Mouse (Mus musculus) liver, embryonic 15.5 days (tissue): ENCODE data around the gene Serpinb1c. TPM values are rescaled to one million over a fixed set of nuclear protein-coding genes. Genes with fewer than 3 reads are reported as not detected.
"Not testable (repeated sequence)": the region's sequence is repeated elsewhere in the genome, so short reads cannot be mapped to it uniquely, and the experiment has no call there.

Experiments used
- ATAC-seq: fragments of 200-750 bp; cut with Nextera tagmentation; 2 replicates; pipeline ENCODE4 v1.8.0; 2017; ENCODE audit warnings: moderate number of reproducible peaks, mild to moderate bottlenecking, moderate library complexity; ENCODE audit not compliant: insufficient read depth
- H3K27ac ChIP-seq: fragments of 300-500 bp; sonication (generic); replicated peaks from 2 replicates; pipeline ENCODE4 v1.5.1; 2015; ENCODE audit warnings: mild to moderate bottlenecking, inconsistent platforms
- H3K27me3 ChIP-seq: fragments of 300-500 bp; sonication (generic); 2 replicates; pipeline ENCODE4 v1.6.1; 2015; ENCODE audit warnings: mild to moderate bottlenecking, inconsistent platforms
- H3K36me3 ChIP-seq: fragments of 300-500 bp; sonication (generic); replicated peaks from 2 replicates; pipeline ENCODE4 v1.6.1; 2015; ENCODE audit warnings: moderate library complexity, mild to moderate bottlenecking, inconsistent platforms
- H3K4me1 ChIP-seq: fragments of 300-500 bp; sonication (generic); replicated peaks from 2 replicates; pipeline ENCODE4 v1.6.1; 2015; ENCODE audit warnings: inconsistent platforms
- H3K4me2 ChIP-seq: fragments of 300-500 bp; sonication (generic); 2 replicates; pipeline ENCODE4 v1.6.1; 2015; ENCODE audit warnings: moderate library complexity, mild to moderate bottlenecking, inconsistent platforms
- H3K4me3 ChIP-seq: fragments of 300-500 bp; sonication (generic); replicated peaks from 2 replicates; pipeline ENCODE4 v1.5.1; 2015; ENCODE audit warnings: mild to moderate bottlenecking, inconsistent platforms
- H3K9ac ChIP-seq: fragments of 300-500 bp; sonication (generic); 2 replicates; pipeline ENCODE4 v1.6.1; 2015; ENCODE audit warnings: moderate library complexity, mild to moderate bottlenecking, inconsistent platforms
- H3K9me3 ChIP-seq: fragments of 300-500 bp; sonication (generic); replicated peaks from 2 replicates; pipeline ENCODE4 v1.6.1; 2016; ENCODE audit warnings: inconsistent platforms
- WGBS: fragments of 180-500 bp; shearing (Covaris S2); methylation state at CpG from one replicate; pipeline ENCODE4 v1.1.7; 2015; ENCODE audit warnings: mixed read lengths; ENCODE audit not compliant: insufficient replicate concordance; 5-methylcytosine and 5-hydroxymethylcytosine counted together
- polyA plus RNA-seq: library from polyadenylated mRNA; unstranded; fragments of >200 nt; fragmentation: Nextera tagmentation; extraction: Ambion mirVana; gene quantifications from 2 replicates; pipeline ENCODE4 v1.2.1, GENCODE M21; 2015

Serpinb1c gene
- polyA plus RNA-seq, 1 experiment from 2014 or later, result not detected

GRCm38 (mm10) chr13:32864529-32864928, 33.5 kb downstream of the Serpinb1c start:
- not testable (repeated sequence) for H3K9ac ChIP-seq, ATAC-seq, H3K9me3 ChIP-seq, H3K4me1 ChIP-seq, H3K4me2 ChIP-seq, H3K36me3 ChIP-seq, H3K4me3 ChIP-seq, H3K27me3 ChIP-seq, H3K27ac ChIP-seq
- 49% methylated on average over 3 of the region's 3 CpGs for WGBS

- no peak overlapping the region for H3K4me3 ChIP-seq
- H3K9ac ChIP-seq, result no peak overlapping the region
- H3K4me2 ChIP-seq, result no peak overlapping the region
- no peak for ATAC-seq
- no peak overlapping the region for H3K27ac ChIP-seq
- no peaks in the 10 kb centered on the region for H3K36me3 ChIP-seq
- no peaks in the 10 kb centered on the region for H3K4me1 ChIP-seq
- no peaks in the 10 kb centered on the region for H3K9me3 ChIP-seq
- no peaks in the 10 kb centered on the region for H3K27me3 ChIP-seq
These were observed 34.6 kb downstream of the Serpinb1c start for GRCm38 (mm10) chr13:32863456-32863855.

- no peak for ATAC-seq
- WGBS, result 65% methylated on average over 3 of the region's 3 CpGs
- no peaks in the 10 kb centered on the region for H3K36me3 ChIP-seq
These were observed 37.2 kb downstream of the Serpinb1c start for GRCm38 (mm10) chr13:32860821-32861220.

GRCm38 (mm10) chr13:32853073-32853472, 44.9 kb downstream of the Serpinb1c start:
- H3K27ac ChIP-seq, result no peak overlapping the region
- no peak for ATAC-seq
- H3K36me3 ChIP-seq, result no peaks in the 10 kb centered on the region
- WGBS, result 48% methylated on average over 2 of the region's 2 CpGs
- no peak overlapping the region for H3K4me3 ChIP-seq
- no peaks in the 10 kb centered on the region for H3K9me3 ChIP-seq
- 0 out of 2 replicates have a peak, but pooled peaks cover 6% of the 10 kb centered on the region for H3K4me1 ChIP-seq
- no peak overlapping the region for H3K9ac ChIP-seq
- H3K27me3 ChIP-seq, result no peaks in the 10 kb centered on the region
- H3K4me2 ChIP-seq, result no peak overlapping the region

More at GRCm38 (mm10) chr13:32860821-32861220, 37.2 kb downstream of the Serpinb1c start:
- Histone ChIP-seq H3K4me1 (no peaks in the 10 kb centered on the region), H3K4me3 (no peak overlapping the region), H3K9me3 (no peaks in the 10 kb centered on the region), H3K4me2 (no peak overlapping the region), H3K27ac (no peak overlapping the region), H3K27me3 (no peaks in the 10 kb centered on the region), H3K9ac (no peak overlapping the region)

- ATAC-seq, result no peak
These were observed 45.5 kb downstream of the Serpinb1c start for GRCm38 (mm10) chr13:32852539-32852938.

GRCm38 (mm10) chr13:32851967-32852366, 46.0 kb downstream of the Serpinb1c start:
- no peaks in the 10 kb centered on the region for H3K27me3 ChIP-seq
- H3K4me1 ChIP-seq, result 0 out of 2 replicates have a peak, but pooled peaks cover 6% of the 10 kb centered on the region
- ATAC-seq, result no peak
- no peaks in the 10 kb centered on the region for H3K9me3 ChIP-seq
- no peak overlapping the region for H3K4me2 ChIP-seq
- no peak overlapping the region for H3K4me3 ChIP-seq
- H3K36me3 ChIP-seq, result no peaks in the 10 kb centered on the region
- no peak overlapping the region for H3K9ac ChIP-seq
- H3K27ac ChIP-seq, result no peak overlapping the region
- WGBS, result 5% methylated on average over 7 of the region's 7 CpGs

More at GRCm38 (mm10) chr13:32852539-32852938, 45.5 kb downstream of the Serpinb1c start:
- Histone ChIP-seq H3K27ac (no peak overlapping the region), H3K36me3 (no peaks in the 10 kb centered on the region), H3K4me1 (0 out of 2 replicates have a peak, but pooled peaks cover 6% of the 10 kb centered on the region), H3K4me3 (no peak overlapping the region), H3K9me3 (no peaks in the 10 kb centered on the region), H3K27me3 (no peaks in the 10 kb centered on the region), H3K4me2 (no peak overlapping the region), H3K9ac (no peak overlapping the region)
- 59% methylated on average over 4 of the region's 4 CpGs for WGBS

GRCm38 (mm10) chr13:32850668-32851404, 47.2 kb downstream of the Serpinb1c start, which contains the start of gene Serpinb1a:
Serpinb1a (minus strand) TSS chr13:32851185.
- no peaks in the 10 kb centered on the region for H3K27me3 ChIP-seq
- H3K9ac ChIP-seq, result no peak within 1 kb of the TSS
- ATAC-seq, result no peak
- H3K4me2 ChIP-seq, result peak within 1 kb of the TSS; percentile 23; the same call in 1 of the 2 replicates
- H3K27ac ChIP-seq, result no peak within 1 kb of the TSS
- H3K4me1 ChIP-seq, result 0 out of 2 replicates have a peak, but pooled peaks cover 6% of the 10 kb centered on the region
- 34% methylated on average over 10 of the region's 10 CpGs for WGBS
- H3K4me3 ChIP-seq, result peak within 1 kb of the TSS; percentile 29
- no peaks in the 10 kb centered on the region for H3K9me3 ChIP-seq
- H3K36me3 ChIP-seq, result no peaks in the 10 kb centered on the region

DNA sequence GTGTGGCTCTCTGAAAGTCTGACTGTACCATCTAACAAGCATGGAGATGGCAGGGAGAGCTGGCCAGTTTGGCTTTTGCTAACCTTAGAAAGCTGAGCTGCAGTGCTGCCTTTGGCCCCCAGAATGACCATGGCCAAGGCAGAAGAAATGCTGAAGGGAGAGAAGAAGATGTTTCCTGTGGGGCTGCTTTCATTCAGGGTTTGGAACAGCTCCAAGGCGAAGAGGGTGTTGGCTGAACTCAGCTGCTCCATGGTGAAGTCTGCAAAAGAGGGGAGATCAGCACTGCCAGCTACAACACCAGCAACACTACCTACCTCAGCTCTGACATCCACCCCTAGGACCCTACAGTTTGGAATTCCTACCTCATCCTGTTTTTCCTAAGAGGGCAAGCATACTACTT, 47.9 kb downstream of the Serpinb1c start:
- 0 out of 2 replicates have a peak overlapping the region, but pooled peaks have one; percentile 23 for H3K4me2 ChIP-seq
- 44% methylated on average over 1 of the region's 1 CpGs for WGBS
- H3K9me3 ChIP-seq, result no peaks in the 10 kb centered on the region
- H3K27ac ChIP-seq, result no peak overlapping the region
- no peaks in the 10 kb centered on the region for H3K27me3 ChIP-seq
- peak overlapping the region; percentile 29 for H3K4me3 ChIP-seq
- no peak overlapping the region for H3K9ac ChIP-seq
- no peaks in the 10 kb centered on the region for H3K36me3 ChIP-seq
- no peak for ATAC-seq
- 0 out of 2 replicates have a peak, but pooled peaks cover 6% of the 10 kb centered on the region for H3K4me1 ChIP-seq

DNA sequence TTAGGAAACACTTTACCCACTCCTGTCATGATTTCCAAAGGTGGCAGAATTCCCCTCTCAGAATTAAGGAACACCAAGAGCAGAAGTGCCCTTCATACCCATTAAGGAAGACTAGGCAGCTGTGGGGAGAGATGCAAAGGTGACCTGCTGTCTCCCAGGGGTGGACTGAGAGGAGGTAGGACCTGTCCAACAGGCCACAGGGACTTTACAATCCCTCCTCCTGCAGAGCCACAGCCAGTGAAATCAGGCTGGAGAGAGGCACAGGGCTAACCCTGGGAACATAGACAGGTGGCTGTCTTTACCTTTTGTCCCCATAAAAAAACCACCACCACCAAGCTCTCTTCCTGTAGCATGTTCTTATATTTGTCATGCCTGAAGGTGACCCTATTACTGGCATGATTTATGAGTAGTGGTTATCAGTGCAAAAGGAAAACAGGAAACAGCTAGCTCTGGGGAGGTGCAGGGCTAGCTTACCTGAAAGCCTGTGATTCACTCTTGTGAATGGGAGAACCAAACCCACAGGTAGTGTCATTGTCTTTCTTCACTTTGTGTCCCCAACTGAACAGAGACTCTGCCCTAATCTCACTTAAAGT, 48.4 kb downstream of the Serpinb1c start:
- Histone ChIP-seq H3K27ac (no peak overlapping the region), H3K4me2 (0 out of 2 replicates have a peak overlapping the region, but pooled peaks have one; percentile 23), H3K9me3 (no peaks in the 10 kb centered on the region), H3K36me3 (no peaks in the 10 kb centered on the region), H3K4me1 (0 out of 2 replicates have a peak, but pooled peaks cover 6% of the 10 kb centered on the region), H3K27me3 (no peaks in the 10 kb centered on the region), H3K9ac (no peak overlapping the region), H3K4me3 (peak overlapping the region; percentile 2; the same call in 1 of the 2 replicates)
- no peak; the same call in 1 of the 2 replicates for ATAC-seq

- no peak overlapping the region for H3K27ac ChIP-seq
- H3K4me3 ChIP-seq, result peak overlapping the region; percentile 2; the same call in 1 of the 2 replicates
- peak; percentile 51; the same call in 1 of the 2 replicates for ATAC-seq
- H3K36me3 ChIP-seq, result no peaks in the 10 kb centered on the region
- H3K27me3 ChIP-seq, result no peaks in the 10 kb centered on the region
- no peak overlapping the region for H3K9ac ChIP-seq
- 14% methylated on average over 4 of the region's 4 CpGs for WGBS
- no peaks in the 10 kb centered on the region for H3K9me3 ChIP-seq
- 0 out of 2 replicates have a peak overlapping the region, but pooled peaks have one; percentile 2 for H3K4me2 ChIP-seq
- H3K4me1 ChIP-seq, result 0 out of 2 replicates have a peak, but pooled peaks cover 6% of the 10 kb centered on the region
These were observed 48.9 kb downstream of the Serpinb1c start for GRCm38 (mm10) chr13:32849092-32849491.

GRCm38 (mm10) chr13:32846221-32846620, 51.8 kb downstream of the Serpinb1c start:
- Histone ChIP-seq H3K4me1 (0 out of 2 replicates have a peak, but pooled peaks cover 6% of the 10 kb centered on the region), H3K4me3 (no peak overlapping the region), H3K27ac (no peak overlapping the region), H3K9ac (no peak overlapping the region), H3K27me3 (no peaks in the 10 kb centered on the region), H3K4me2 (no peak overlapping the region), H3K36me3 (no peaks in the 10 kb centered on the region), H3K9me3 (no peaks in the 10 kb centered on the region)
- ATAC-seq, result no peak
